Mouse (Mus musculus) urinary bladder, postnatal 10 days (tissue): ENCODE results near the gene Myt1l.

ENCODE experiments used
- DNase-seq: peaks from one replicate; pipeline ENCODE4 v3.0.0; 2022; ENCODE audit warnings: low spot score

The Myt1l gene

GRCm38 (mm10) chr12:29965016-29965415, 436.8 kb downstream of the Myt1l start:
- DNase-seq, result no peak

DNA sequence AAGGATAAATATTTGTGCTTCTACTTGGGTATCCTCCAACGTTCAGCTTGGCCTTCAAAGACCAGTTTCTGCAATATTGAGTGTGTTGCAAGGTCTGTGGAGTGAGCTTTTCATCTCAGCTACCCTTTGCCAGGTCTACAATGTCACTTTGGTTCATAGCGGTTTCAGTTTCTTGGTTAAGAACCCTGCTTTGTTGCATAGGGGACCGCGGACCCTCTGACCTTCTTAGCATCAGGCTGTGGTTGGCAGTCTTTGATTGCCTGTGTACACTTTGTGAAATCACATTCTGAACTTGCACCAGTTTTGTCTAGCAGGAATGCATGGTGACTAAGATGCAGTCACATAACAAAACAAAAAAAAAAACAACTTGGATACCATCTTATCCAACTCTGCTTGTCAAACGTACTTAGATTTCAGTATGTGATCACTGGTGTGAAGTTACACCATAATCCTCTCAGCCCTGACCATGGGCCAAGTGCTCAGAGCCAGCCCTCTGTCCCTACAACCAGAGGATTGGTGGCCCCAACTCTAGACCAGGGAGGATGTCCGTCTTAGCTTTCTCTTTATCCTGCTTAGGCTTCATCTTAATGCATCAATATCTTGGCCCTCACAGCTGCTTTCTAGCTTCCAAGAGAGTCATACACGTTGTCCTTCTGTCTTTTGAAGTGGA, 443.7 kb downstream of the Myt1l start:
- no peak for DNase-seq

DNA sequence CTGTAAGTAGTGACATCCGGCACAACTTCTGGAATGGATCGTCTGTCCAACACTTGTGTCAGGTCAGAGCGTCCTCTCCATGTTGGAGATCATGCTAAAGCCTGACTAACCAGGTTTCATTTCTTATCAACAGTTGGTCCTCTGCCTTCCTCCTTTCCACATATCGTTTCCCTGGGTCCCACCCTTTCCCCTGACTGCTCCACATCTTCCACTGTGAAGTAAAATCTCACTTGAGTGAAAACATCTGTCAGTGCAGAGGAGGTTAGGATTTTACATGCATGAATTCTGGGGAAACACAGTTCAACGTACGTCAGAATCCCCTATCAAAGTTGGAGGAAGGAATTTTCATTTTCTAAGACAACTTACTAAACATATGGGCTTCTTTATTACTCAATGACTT, 444.3 kb downstream of the Myt1l start:
- no peak for DNase-seq
